Mouse (Mus musculus): ENCODE measurements around the gene Ccl4. TPM values are rescaled to one million over a fixed set of nuclear protein-coding genes. Genes with fewer than 3 reads are reported as not detected.

Gene Ccl4
- polyA plus RNA-seq, 1 experiment from 2014 or later = 1.7 TPM

GRCm38 (mm10) chr11:83703705-83704104 is 41.3 kb downstream of the Ccl4 start, which contains the start of gene Wfdc17:
Wfdc17 (plus strand) TSS chr11:83703991.
- Histone ChIP-seq H3K27ac (no peak within 1 kb of the TSS), H3K4me1 (replicated peaks; ENCODE audit: insufficient read depth, low read length) (no peaks in the 10 kb centered on the region), H3K4me3 (replicated peaks; ENCODE audit: low read depth, low read length) (no peak within 1 kb of the TSS), H3K36me3 (ENCODE audit: insufficient read depth, low read length) (no peaks in the 10 kb centered on the region), H3K4me2 (ENCODE audit: low read length) (no peak within 1 kb of the TSS), H3K9ac (ENCODE audit: low read depth, low read length) (no peak within 1 kb of the TSS), H3K27me3 (ENCODE audit: insufficient read depth, low read length) (no peaks in the 10 kb centered on the region), H3K9me3 (replicated peaks; ENCODE audit: low read length) (no peaks in the 10 kb centered on the region)
- WGBS = 5% methylated on average over 1 of the region's 1 CpGs
- TF ChIP-seq CTCF (IDR thresholded peaks at IDR 0.05; ENCODE audit: low read depth) = no peak
- DNase-seq (ENCODE audit: low spot score) (no peak), ATAC-seq (replicated peaks; ENCODE audit: low FRiP score, low read depth) (no peak)

- Histone ChIP-seq H3K4me3 (replicated peaks; ENCODE audit: low read depth, low read length) (no peak within 1 kb of the TSS), H3K9ac (ENCODE audit: low read depth, low read length) (no peak within 1 kb of the TSS), H3K36me3 (ENCODE audit: insufficient read depth, low read length) (no peaks in the 10 kb centered on the region), H3K9me3 (replicated peaks; ENCODE audit: low read length) (no peaks in the 10 kb centered on the region), H3K4me2 (ENCODE audit: low read length) (no peak within 1 kb of the TSS), H3K4me1 (replicated peaks; ENCODE audit: insufficient read depth, low read length) (no peaks in the 10 kb centered on the region), H3K27me3 (ENCODE audit: insufficient read depth, low read length) (no peaks in the 10 kb centered on the region), H3K27ac (no peak within 1 kb of the TSS)
- ATAC-seq (replicated peaks; ENCODE audit: low FRiP score, low read depth) = no peak
- no peak for TF ChIP-seq CTCF (IDR thresholded peaks at IDR 0.05; ENCODE audit: low read depth)
- DNase-seq (ENCODE audit: low spot score) = no peak
- WGBS = 58% methylated on average over 4 of the region's 4 CpGs
Measured at GRCm38 (mm10) chr11:83708715-83709114, 46.3 kb downstream of the Ccl4 start, which contains the start of gene Wfdc18. Wfdc18 (plus strand) TSS chr11:83709015.

DNA sequence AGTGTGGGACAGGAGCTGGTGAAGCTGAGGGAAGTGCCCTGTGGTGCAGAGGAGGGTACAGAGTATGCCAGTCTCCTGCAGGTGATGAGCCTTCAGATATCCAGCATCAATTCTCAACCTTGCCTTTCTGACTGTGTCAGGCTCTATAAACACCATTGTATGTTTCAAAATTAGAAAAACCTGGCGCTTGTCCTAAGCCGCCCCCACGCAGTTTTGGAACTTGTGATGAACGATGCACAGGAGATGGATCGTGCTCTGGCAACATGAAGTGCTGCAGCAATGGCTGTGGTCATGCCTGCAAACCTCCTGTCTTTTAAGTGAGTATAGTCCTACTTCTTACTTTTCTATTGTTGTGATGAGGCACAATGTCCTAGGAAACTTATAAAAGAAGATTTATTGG is 47.3 kb downstream of the Ccl4 start:
- H3K36me3 ChIP-seq (ENCODE audit: insufficient read depth, low read length) = no peaks in the 10 kb centered on the region
- no peak overlapping the region for H3K4me2 ChIP-seq (ENCODE audit: low read length)
- H3K9me3 ChIP-seq (replicated peaks; ENCODE audit: low read length) = no peaks in the 10 kb centered on the region
- no peak overlapping the region for H3K9ac ChIP-seq (ENCODE audit: low read depth, low read length)
- no peaks in the 10 kb centered on the region for H3K27me3 ChIP-seq (ENCODE audit: insufficient read depth, low read length)
- ATAC-seq (replicated peaks; ENCODE audit: low FRiP score, low read depth) (no peak), DNase-seq (ENCODE audit: low spot score) (no peak)
- H3K4me1 ChIP-seq (replicated peaks; ENCODE audit: insufficient read depth, low read length) = no peaks in the 10 kb centered on the region
- H3K4me3 ChIP-seq (replicated peaks; ENCODE audit: low read depth, low read length) = no peak overlapping the region
- 66% methylated on average over 5 of the region's 5 CpGs for WGBS
- TF ChIP-seq CTCF (IDR thresholded peaks at IDR 0.05; ENCODE audit: low read depth) = no peak
- no peak overlapping the region for H3K27ac ChIP-seq

DNA sequence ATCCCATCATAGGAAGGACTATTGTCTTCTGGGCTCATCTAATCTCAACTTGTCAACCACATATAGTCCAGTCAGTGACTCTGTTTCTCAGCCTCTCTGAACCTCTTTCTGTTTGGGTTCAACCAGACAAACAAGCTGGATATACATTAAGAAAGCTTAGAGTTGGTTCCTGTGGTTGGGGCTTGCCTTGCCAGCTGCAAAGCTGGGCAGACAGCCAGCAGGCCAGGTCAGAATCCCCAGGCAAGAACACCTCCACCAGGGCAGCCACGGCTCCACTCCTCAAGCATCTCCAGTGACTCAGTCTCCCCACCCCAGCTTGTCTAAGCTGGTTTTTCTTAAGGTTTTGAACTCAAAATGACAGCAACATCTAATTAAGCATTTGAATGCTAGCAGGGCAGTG is 50.3 kb downstream of the Ccl4 start:
- ATAC-seq (replicated peaks; ENCODE audit: low FRiP score, low read depth) (no peak), DNase-seq (ENCODE audit: low spot score) (no peak)
- no peaks in the 10 kb centered on the region for H3K36me3 ChIP-seq (ENCODE audit: insufficient read depth, low read length)
- no peaks in the 10 kb centered on the region for H3K4me1 ChIP-seq (replicated peaks; ENCODE audit: insufficient read depth, low read length)
- no peak overlapping the region for H3K4me3 ChIP-seq (replicated peaks; ENCODE audit: low read depth, low read length)
- no peak overlapping the region for H3K27ac ChIP-seq
- no peaks in the 10 kb centered on the region for H3K9me3 ChIP-seq (replicated peaks; ENCODE audit: low read length)
- no peak overlapping the region for H3K4me2 ChIP-seq (ENCODE audit: low read length)
- no peak overlapping the region for H3K9ac ChIP-seq (ENCODE audit: low read depth, low read length)
- no peak for TF ChIP-seq CTCF (IDR thresholded peaks at IDR 0.05; ENCODE audit: low read depth)
- H3K27me3 ChIP-seq (ENCODE audit: insufficient read depth, low read length) = no peaks in the 10 kb centered on the region
- 76% methylated on average over 1 of the region's 1 CpGs for WGBS

- 80% methylated on average over 2 of the region's 2 CpGs for WGBS
- no peak for ATAC-seq (replicated peaks; ENCODE audit: low FRiP score, low read depth)
Measured at GRCm38 (mm10) chr11:83713925-83714324, 51.5 kb downstream of the Ccl4 start.

More at GRCm38 (mm10) chr11:83713925-83714324, 51.5 kb downstream of the Ccl4 start:
- Histone ChIP-seq H3K27me3 (ENCODE audit: insufficient read depth, low read length) (no peaks in the 10 kb centered on the region), H3K27ac (no peak overlapping the region), H3K36me3 (ENCODE audit: insufficient read depth, low read length) (no peaks in the 10 kb centered on the region), H3K4me1 (replicated peaks; ENCODE audit: insufficient read depth, low read length) (no peaks in the 10 kb centered on the region), H3K4me3 (replicated peaks; ENCODE audit: low read depth, low read length) (no peak overlapping the region), H3K9ac (ENCODE audit: low read depth, low read length) (no peak overlapping the region), H3K9me3 (replicated peaks; ENCODE audit: low read length) (no peaks in the 10 kb centered on the region), H3K4me2 (ENCODE audit: low read length) (no peak overlapping the region)
- TF ChIP-seq CTCF (IDR thresholded peaks at IDR 0.05; ENCODE audit: low read depth) = no peak
- no peak for DNase-seq (ENCODE audit: low spot score)

Other genes with a start within 250 kb of the Ccl4 start
- not detected in 2 replicates for gene Gas2l2, start 233.1 kb upstream of the Ccl4 start, polyA plus RNA-seq (2015; fragmentation: Nextera tagmentation; extraction: Ambion mirVana)
- gene 1700020L24Rik, start 224.9 kb upstream of the Ccl4 start, polyA plus RNA-seq (2015; fragmentation: Nextera tagmentation; extraction: Ambion mirVana) = 0.22 TPM in 1 of 2 replicates, not detected in the other
- gene Mmp28, start 199.5 kb upstream of the Ccl4 start, polyA plus RNA-seq (2015; fragmentation: Nextera tagmentation; extraction: Ambion mirVana) = 1.9 and 2.2 TPM in 2 replicates
- 5.7 and 6.7 TPM in 2 replicates for gene Taf15, start 189.5 kb upstream of the Ccl4 start, polyA plus RNA-seq (2015; fragmentation: Nextera tagmentation; extraction: Ambion mirVana)
- not detected in 2 replicates for gene Heatr9, start 140.4 kb upstream of the Ccl4 start, polyA plus RNA-seq (2015; fragmentation: Nextera tagmentation; extraction: Ambion mirVana)
- gene Ccl5, start 132.1 kb upstream of the Ccl4 start, polyA plus RNA-seq (2015; fragmentation: Nextera tagmentation; extraction: Ambion mirVana) = 0.47 and 0.79 TPM in 2 replicates
- 3.6 and 4.1 TPM in 2 replicates for gene Ccl9, start 83.9 kb upstream of the Ccl4 start, polyA plus RNA-seq (2015; fragmentation: Nextera tagmentation; extraction: Ambion mirVana)
- 9.5 and 12.0 TPM in 2 replicates for gene Ccl6, start 69.5 kb upstream of the Ccl4 start, polyA plus RNA-seq (2015; fragmentation: Nextera tagmentation; extraction: Ambion mirVana)
- not detected in 2 replicates for gene Rpl9-ps1, start 17.0 kb upstream of the Ccl4 start, polyA plus RNA-seq (2015; fragmentation: Nextera tagmentation; extraction: Ambion mirVana)
- 0.55 and 1.3 TPM in 2 replicates for gene Ccl3, start 13.2 kb upstream of the Ccl4 start, polyA plus RNA-seq (2015; fragmentation: Nextera tagmentation; extraction: Ambion mirVana)
- gene Wfdc17, start 41.4 kb downstream of the Ccl4 start, polyA plus RNA-seq (2015; fragmentation: Nextera tagmentation; extraction: Ambion mirVana) = 3.5 and 6.6 TPM in 2 replicates
- 0.33 TPM in 1 of 2 replicates, not detected in the other for gene Wfdc18, start 46.4 kb downstream of the Ccl4 start, polyA plus RNA-seq (2015; fragmentation: Nextera tagmentation; extraction: Ambion mirVana)
- 1.5 and 1.7 TPM in 2 replicates for gene Wfdc21, start 84.4 kb downstream of the Ccl4 start, polyA plus RNA-seq (2015; fragmentation: Nextera tagmentation; extraction: Ambion mirVana)
- 14.4 and 14.9 TPM in 2 replicates for gene Heatr6, start 91.1 kb downstream of the Ccl4 start, polyA plus RNA-seq (2015; fragmentation: Nextera tagmentation; extraction: Ambion mirVana)
- 88.8 and 92.6 TPM in 2 replicates for gene Hnf1b, start 187.5 kb downstream of the Ccl4 start, polyA plus RNA-seq (2015; fragmentation: Nextera tagmentation; extraction: Ambion mirVana)